ENCODE assay signal across 8 mouse cellular contexts in genomic region chr2:165884577-165885224, GRCm38 (mm10). TPM values are rescaled to one million over a fixed set of nuclear protein-coding genes. Genes with fewer than 3 reads are reported as not detected.
A peak's percentile ranks its signal among the peaks of the same experiment; 100 is the strongest.
DNase-seq lines count a peak whose midpoint lies in the region; ATAC-seq lines count a peak whose summit lies in the region.

No protein-coding gene starts in this region.

- peak; percentile 77 for ATAC-seq in inflammation-experienced regulatory T-cells, adult 6 months
- peak; percentile 60 for ATAC-seq in megakaryocyte progenitor cell, adult 5-6 weeks (replicated peaks; ENCODE audit: poor library complexity)

- peak; percentile 96 to 98 for DNase-seq in adrenal gland, adult 18-20 months (ENCODE audit: low spot score in 2 of 2)
- DNase-seq in embryo, embryonic 10.5 days (ENCODE audit: low spot score): peak; percentile 98
- peak; percentile 81 for DNase-seq in gastrocnemius, postnatal 14 days
- peak; percentile 87 to 97 for DNase-seq in left cerebral cortex, postnatal 10 days (ENCODE audit: extremely low spot score in 1 of 2, low spot score in 2 of 2)
- peak; percentile 97 to 98 for DNase-seq in right cerebral cortex, postnatal 10 days (ENCODE audit: low spot score in 2 of 2)
- DNase-seq in urinary bladder, postnatal 14 days (ENCODE audit: low spot score): peak; percentile 90

- intact Hi-C loops in gastrocnemius, postnatal 14 days (cut with DNase I; ENCODE audit: low total_unique reads): no loop called here
- intact Hi-C loops in left cerebral cortex, postnatal 10 days (cut with DNase I): loop anchor here (5.0 kb wide), 1 partner anchor 62 kb away; no protein-coding TSS in a partner anchor

RNA-seq across cellular contexts. Expression of gene Zmynd8, which starts 14.1 kb away (rescaled TPM):
- 10 to 100 TPM; 45.8 to 48.8 TPM for total RNA-seq in adrenal gland, adult 18-20 months (2021)
- total RNA-seq in gastrocnemius, postnatal 14 days (2021): 10 to 100 TPM; 20.7 to 22.0 TPM
- 10 to 100 TPM; 43.3 to 65.6 (median 61.9) TPM for polyA plus RNA-seq in inflammation-experienced regulatory T-cells, adult 6 months (2017; shearing (Covaris generic))
- 100 to 1,000 TPM; 101 to 104 TPM for total RNA-seq in left cerebral cortex, postnatal 10 days (2021)
- 44.6 and 49.9 TPM in 2 replicates for total RNA-seq in megakaryocyte progenitor cell, adult 5-6 weeks (2015)
- 32.1 and 35.8 TPM in 2 replicates for total RNA-seq in megakaryocyte progenitor cell, adult 5-6 weeks (2017)

Comparison
In these comparisons a context has a peak if more than half of its experiments do, and no peak if none do; other contexts are left out.
1. Peak in every context shown above with its lines: DNase-seq and ATAC-seq.